Mouse (Mus musculus) heart, adult 2 months (tissue): ENCODE measurements around the gene Mbd3. TPM values are rescaled to one million over a fixed set of nuclear protein-coding genes. Genes with fewer than 3 reads are reported as not detected.

ENCODE experiments used
- DNase-seq, 2 experiments: peaks; one replicate each; pipeline ENCODE4 v3.0.0; 2021
- H3K27ac ChIP-seq: fragments of 200-600 bp; 2 replicates; pipeline ENCODE4 v1.8.1; 2022
- H3K27me3 ChIP-seq: fragments of 200-500 bp; 2 replicates; pipeline ENCODE4 v1.6.1; 2012; ENCODE audit warnings: mild to moderate bottlenecking, low read length, inconsistent platforms, mixed read lengths; ENCODE audit not compliant: control insufficient read depth, insufficient read depth
- H3K36me3 ChIP-seq: fragments of 200-500 bp; 2 replicates; pipeline ENCODE4 v1.6.1; 2012; ENCODE audit warnings: low read length, inconsistent platforms; ENCODE audit not compliant: control insufficient read depth, insufficient read depth
- H3K4me1 ChIP-seq: fragments of 200-500 bp; 2 replicates; pipeline ENCODE4 v1.6.1; 2011; ENCODE audit warnings: low read length; ENCODE audit not compliant: control insufficient read depth, insufficient read depth
- H3K4me3 ChIP-seq: fragments of 200-600 bp; 2 replicates; pipeline ENCODE4 v1.8.1; 2022
- H3K79me2 ChIP-seq: fragments of 200-500 bp; replicated peaks from 2 replicates; pipeline ENCODE4 v1.6.1; 2012; ENCODE audit warnings: mild to moderate bottlenecking, inconsistent platforms, low read length, moderate library complexity, mixed read lengths; ENCODE audit not compliant: control insufficient read depth, insufficient read depth
- H3K9ac ChIP-seq: fragments of 200-500 bp; 2 replicates; pipeline ENCODE4 v1.6.1; 2012; ENCODE audit warnings: low read depth, mild to moderate bottlenecking, control low read depth, inconsistent platforms, low read length, mixed read lengths
- CTCF ChIP-seq: fragments of 200-600 bp; IDR thresholded peaks from 2 replicates; pipeline ENCODE4 v1.8.1; 2022; ENCODE audit warnings: antibody characterized with exemption, mild to moderate bottlenecking, moderate library complexity
- EP300 ChIP-seq: fragments of 200-500 bp; IDR thresholded peaks from 2 replicates; pipeline ENCODE4 v1.6.1; 2011; ENCODE audit warnings: low read depth, low read length, control low read depth; ENCODE audit not compliant: insufficient read depth
- POLR2A ChIP-seq: fragments of 200-500 bp; IDR thresholded peaks from 2 replicates; pipeline ENCODE4 v1.6.1; 2011; ENCODE audit warnings: mild to moderate bottlenecking, low read depth, low read length, control low read depth; ENCODE audit not compliant: insufficient read depth
- WGBS: fragments of 180-500 bp; shearing (Covaris S2); methylation state at CpG from one replicate; pipeline ENCODE4 v1.1.7; 2018; 5-methylcytosine and 5-hydroxymethylcytosine counted together
- intact Hi-C: fragments of 180-260 bp; cut with DNase I; formaldehyde crosslinking; loops from one replicate; pipeline ENCODE4 v1.15.1; 2025
- polyA plus RNA-seq: library from polyadenylated mRNA; depleted of rRNA; stranded (reverse); fragments of >200 nt; gene quantifications from 2 replicates; pipeline ENCODE4 v1.2.3, GENCODE M21; 2012
- total RNA-seq, 2 experiments: library from RNA; stranded (reverse); gene quantifications; 2 replicates each; pipeline ENCODE4 v1.2.3; 2021

Mbd3 gene
- total and polyA plus RNA-seq, 3 experiments, result 86.5 to 95.2 (median 95.1) TPM

GRCm38 (mm10) chr10:80434823-80435222, 35.5 kb upstream of the Mbd3 start:
- 75% methylated on average over 3 of the region's 3 CpGs for WGBS
- Histone ChIP-seq H3K4me1 (peaks cover 1% of the 10 kb centered on the region; the same call in 1 of the 2 replicates), H3K4me3 (no peak overlapping the region), H3K79me2 (peaks cover 4% of the 10 kb centered on the region; the same call in 1 of the 2 replicates), H3K9ac (no peak overlapping the region), H3K27me3 (no peaks in the 10 kb centered on the region), H3K27ac (no peak overlapping the region), H3K36me3 (no peaks in the 10 kb centered on the region)
- intact Hi-C loops, result loop anchor here (5.0 kb wide), 2 partner anchors 38 to 267 kb away; partner anchors contain the start of genes Izumo4, Mbd3 and Mob3a
- TF ChIP-seq CTCF (no peak), EP300 (no peak), POLR2A (no peak)
- DNase-seq, result no peak

GRCm38 (mm10) chr10:80434233-80434592, 34.9 kb upstream of the Mbd3 start:
- DNase-seq, result no peak
- Histone ChIP-seq H3K27ac (no peak overlapping the region), H3K4me3 (no peak overlapping the region), H3K9ac (no peak overlapping the region), H3K4me1 (peaks cover 1% of the 10 kb centered on the region; the same call in 1 of the 2 replicates), H3K79me2 (peaks cover 4% of the 10 kb centered on the region; the same call in 1 of the 2 replicates), H3K27me3 (no peaks in the 10 kb centered on the region), H3K36me3 (no peaks in the 10 kb centered on the region)
- WGBS, result 10% methylated on average over 8 of the region's 8 CpGs
- intact Hi-C loops, result loop anchor here (5.0 kb wide), 2 partner anchors 37 to 268 kb away; partner anchors contain the start of genes Izumo4, Mbd3 and Mob3a
- TF ChIP-seq POLR2A (no peak), CTCF (peak; percentile 13; the same call in 1 of the 2 replicates)

- intact Hi-C loops, result loop anchor here (5.0 kb wide), 2 partner anchors 36 to 269 kb away; partner anchors contain the start of genes Izumo4, Mbd3 and Mob3a
- H3K36me3 ChIP-seq, result no peaks in the 10 kb centered on the region
- H3K79me2 ChIP-seq, result peaks cover 4% of the 10 kb centered on the region; the same call in 1 of the 2 replicates
- H3K4me3 ChIP-seq, result peak within 1 kb of the TSS; percentile 96
- under 1% methylated on average over 60 of the region's 61 CpGs for WGBS
- DNase-seq, result peak; percentile 93 to 97
- no peaks in the 10 kb centered on the region for H3K27me3 ChIP-seq
- peak; percentile 84; the same call in 1 of the 2 replicates for TF ChIP-seq EP300
- TF ChIP-seq POLR2A, result peak; percentile 59; the same call in 1 of the 2 replicates
- TF ChIP-seq CTCF, result no peak
- H3K4me1 ChIP-seq, result peaks cover 1% of the 10 kb centered on the region; the same call in 1 of the 2 replicates
- H3K9ac ChIP-seq, result peak within 1 kb of the TSS; percentile 82
- H3K27ac ChIP-seq, result peak within 1 kb of the TSS; percentile 99
Measured at GRCm38 (mm10) chr10:80433513-80434232, 34.3 kb upstream of the Mbd3 start, which contains the start of gene Tcf3. Tcf3 (minus strand) TSS chr10:80433647.

- H3K9ac ChIP-seq, result peak overlapping the region; percentile 82
- peak overlapping the region; percentile 96 for H3K4me3 ChIP-seq
- no peaks in the 10 kb centered on the region for H3K27me3 ChIP-seq
- peak in 1 of 2 experiments; percentile 40 for DNase-seq
- H3K27ac ChIP-seq, result peak overlapping the region; percentile 99
- intact Hi-C loops, result loop anchor here (5.0 kb wide), 2 partner anchors 36 to 269 kb away; partner anchors contain the start of genes Izumo4, Mbd3 and Mob3a
- peaks cover 1% of the 10 kb centered on the region; the same call in 1 of the 2 replicates for H3K4me1 ChIP-seq
- TF ChIP-seq EP300 (no peak), CTCF (no peak), POLR2A (no peak)
- H3K36me3 ChIP-seq, result no peaks in the 10 kb centered on the region
- H3K79me2 ChIP-seq, result peaks cover 4% of the 10 kb centered on the region; the same call in 1 of the 2 replicates
- 1% methylated on average over 60 of the region's 60 CpGs for WGBS
Measured at GRCm38 (mm10) chr10:80432936-80433512, 33.7 kb upstream of the Mbd3 start.

- H3K36me3 ChIP-seq, result no peaks in the 10 kb centered on the region
- intact Hi-C loops, result loop anchor here (5.0 kb wide), 2 partner anchors 35 to 270 kb away; partner anchors contain the start of genes Izumo4, Mbd3 and Mob3a
- WGBS, result 10% methylated on average over 4 of the region's 4 CpGs
- peak overlapping the region; percentile 96 for H3K4me3 ChIP-seq
- peak overlapping the region; percentile 99 for H3K27ac ChIP-seq
- H3K9ac ChIP-seq, result peak overlapping the region; percentile 82
- TF ChIP-seq EP300 (no peak), CTCF (no peak), POLR2A (no peak)
- no peak for DNase-seq
- no peaks in the 10 kb centered on the region for H3K27me3 ChIP-seq
- peaks cover 4% of the 10 kb centered on the region; the same call in 1 of the 2 replicates for H3K79me2 ChIP-seq
- peaks cover 1% of the 10 kb centered on the region; the same call in 1 of the 2 replicates for H3K4me1 ChIP-seq
Measured at GRCm38 (mm10) chr10:80432387-80432785, 33.0 kb upstream of the Mbd3 start.
